Mouse (Mus musculus): Measurements from ENCODE around the gene Syt2. TPM values are rescaled to one million over a fixed set of nuclear protein-coding genes. Genes with fewer than 3 reads are reported as not detected.

Syt2 gene
- polyA plus RNA-seq, 1 experiment = not detected

GRCm38 (mm10) chr1:134700634-134701033 lies 54.2 kb downstream of the Syt2 start:
- Histone ChIP-seq H3K36me3 (ENCODE audit: control insufficient read depth, insufficient read depth, low read length) (no peaks in the 10 kb centered on the region), H3K27me3 (ENCODE audit: control insufficient read depth, insufficient read depth, low read length) (no peaks in the 10 kb centered on the region), H3K4me1 (ENCODE audit: control insufficient read depth, insufficient read depth, insufficient read length) (no peaks in the 10 kb centered on the region), H3K27ac (ENCODE audit: insufficient read depth, low read length) (no peak overlapping the region), H3K4me3 (ENCODE audit: extremely low read depth, insufficient read depth, insufficient read length) (no peak overlapping the region)
- no peak for TF ChIP-seq POLR2A (IDR thresholded peaks at IDR 0.05; ENCODE audit: low read depth, low read length)
- TF ChIP-seq CTCF (IDR thresholded peaks at IDR 0.05; ENCODE audit: extremely low read depth, insufficient read depth, insufficient read length, insufficient replicate concordance) = no peak
- 80% methylated on average over 5 of the region's 5 CpGs for WGBS
- no peak for DNase-seq (ENCODE audit: low read depth in 1 of 2, low spot score in 2 of 2)

- Histone ChIP-seq H3K36me3 (ENCODE audit: control insufficient read depth, insufficient read depth, low read length) (no peaks in the 10 kb centered on the region), H3K4me1 (ENCODE audit: control insufficient read depth, insufficient read depth, insufficient read length) (no peaks in the 10 kb centered on the region), H3K4me3 (ENCODE audit: extremely low read depth, insufficient read depth, insufficient read length) (no peak overlapping the region), H3K27me3 (ENCODE audit: control insufficient read depth, insufficient read depth, low read length) (no peaks in the 10 kb centered on the region), H3K27ac (ENCODE audit: insufficient read depth, low read length) (no peak overlapping the region)
- 80% methylated on average over 6 of the region's 6 CpGs for WGBS
- DNase-seq (ENCODE audit: low read depth in 1 of 2, low spot score in 2 of 2) = no peak
- TF ChIP-seq POLR2A (IDR thresholded peaks at IDR 0.05; ENCODE audit: low read depth, low read length) (no peak), CTCF (IDR thresholded peaks at IDR 0.05; ENCODE audit: extremely low read depth, insufficient read depth, insufficient read length, insufficient replicate concordance) (no peak)
Observed at GRCm38 (mm10) chr1:134701191-134701590, 54.7 kb downstream of the Syt2 start.

- Histone ChIP-seq H3K4me1 (ENCODE audit: control insufficient read depth, insufficient read depth, insufficient read length) (no peaks in the 10 kb centered on the region), H3K27me3 (ENCODE audit: control insufficient read depth, insufficient read depth, low read length) (no peaks in the 10 kb centered on the region; the same call in 1 of the 2 replicates), H3K36me3 (ENCODE audit: control insufficient read depth, insufficient read depth, low read length) (no peaks in the 10 kb centered on the region), H3K4me3 (ENCODE audit: extremely low read depth, insufficient read depth, insufficient read length) (no peak overlapping the region), H3K27ac (ENCODE audit: insufficient read depth, low read length) (no peak overlapping the region)
- no peak for TF ChIP-seq POLR2A (IDR thresholded peaks at IDR 0.05; ENCODE audit: low read depth, low read length)
- TF ChIP-seq CTCF (IDR thresholded peaks at IDR 0.05; ENCODE audit: extremely low read depth, insufficient read depth, insufficient read length, insufficient replicate concordance) = no peak
- DNase-seq (ENCODE audit: low read depth in 1 of 2, low spot score in 2 of 2) = no peak
- 87% methylated on average over 2 of the region's 2 CpGs for WGBS
Observed at GRCm38 (mm10) chr1:134703232-134703631, 56.8 kb downstream of the Syt2 start.

GRCm38 (mm10) chr1:134704396-134705306 lies 58.2 kb downstream of the Syt2 start:
- Histone ChIP-seq H3K27ac (ENCODE audit: insufficient read depth, low read length) (no peak overlapping the region), H3K4me3 (ENCODE audit: extremely low read depth, insufficient read depth, insufficient read length) (no peak overlapping the region), H3K36me3 (ENCODE audit: control insufficient read depth, insufficient read depth, low read length) (no peaks in the 10 kb centered on the region), H3K4me1 (ENCODE audit: control insufficient read depth, insufficient read depth, insufficient read length) (peaks cover 4% of the 10 kb centered on the region; the same call in 1 of the 2 replicates), H3K27me3 (ENCODE audit: control insufficient read depth, insufficient read depth, low read length) (peaks cover 8% of the 10 kb centered on the region)
- DNase-seq (ENCODE audit: low read depth in 1 of 2, low spot score in 2 of 2) = peak in 1 of 2 experiments; percentile 11
- WGBS = 48% methylated on average over 22 of the region's 22 CpGs
- TF ChIP-seq CTCF (IDR thresholded peaks at IDR 0.05; ENCODE audit: extremely low read depth, insufficient read depth, insufficient read length, insufficient replicate concordance) (peak; percentile 73; the same call in 1 of the 2 replicates), POLR2A (IDR thresholded peaks at IDR 0.05; ENCODE audit: low read depth, low read length) (no peak)

GRCm38 (mm10) chr1:134706549-134706948 lies 60.1 kb downstream of the Syt2 start:
- H3K36me3 ChIP-seq (ENCODE audit: control insufficient read depth, insufficient read depth, low read length) = no peaks in the 10 kb centered on the region
- no peak overlapping the region for H3K27ac ChIP-seq (ENCODE audit: insufficient read depth, low read length)
- H3K4me3 ChIP-seq (ENCODE audit: extremely low read depth, insufficient read depth, insufficient read length) = no peak overlapping the region
- peaks cover 10% of the 10 kb centered on the region for H3K27me3 ChIP-seq (ENCODE audit: control insufficient read depth, insufficient read depth, low read length)
- no peak for DNase-seq (ENCODE audit: low read depth in 1 of 2, low spot score in 2 of 2)
- peaks cover 4% of the 10 kb centered on the region; the same call in 1 of the 2 replicates for H3K4me1 ChIP-seq (ENCODE audit: control insufficient read depth, insufficient read depth, insufficient read length)
- 92% methylated on average over 2 of the region's 2 CpGs for WGBS
- no peak for TF ChIP-seq CTCF (IDR thresholded peaks at IDR 0.05; ENCODE audit: extremely low read depth, insufficient read depth, insufficient read length, insufficient replicate concordance)
- no peak for TF ChIP-seq POLR2A (IDR thresholded peaks at IDR 0.05; ENCODE audit: low read depth, low read length)

- Histone ChIP-seq H3K36me3 (ENCODE audit: control insufficient read depth, insufficient read depth, low read length) (no peaks in the 10 kb centered on the region), H3K27ac (ENCODE audit: insufficient read depth, low read length) (no peak overlapping the region), H3K4me1 (ENCODE audit: control insufficient read depth, insufficient read depth, insufficient read length) (peaks cover 4% of the 10 kb centered on the region; the same call in 1 of the 2 replicates), H3K4me3 (ENCODE audit: extremely low read depth, insufficient read depth, insufficient read length) (no peak overlapping the region), H3K27me3 (ENCODE audit: control insufficient read depth, insufficient read depth, low read length) (peaks cover 10% of the 10 kb centered on the region)
- DNase-seq (ENCODE audit: low read depth in 1 of 2, low spot score in 2 of 2) = no peak
- TF ChIP-seq CTCF (IDR thresholded peaks at IDR 0.05; ENCODE audit: extremely low read depth, insufficient read depth, insufficient read length, insufficient replicate concordance) (no peak), POLR2A (IDR thresholded peaks at IDR 0.05; ENCODE audit: low read depth, low read length) (no peak)
- WGBS = 83% methylated on average over 3 of the region's 3 CpGs
Observed at GRCm38 (mm10) chr1:134707516-134707915, 61.0 kb downstream of the Syt2 start.

GRCm38 (mm10) chr1:134708274-134708673 lies 61.8 kb downstream of the Syt2 start:
- WGBS = 22% methylated on average over 8 of the region's 8 CpGs
- Histone ChIP-seq H3K4me1 (ENCODE audit: control insufficient read depth, insufficient read depth, insufficient read length) (peaks cover 4% of the 10 kb centered on the region; the same call in 1 of the 2 replicates), H3K4me3 (ENCODE audit: extremely low read depth, insufficient read depth, insufficient read length) (no peak overlapping the region), H3K27me3 (ENCODE audit: control insufficient read depth, insufficient read depth, low read length) (peaks cover 10% of the 10 kb centered on the region), H3K27ac (ENCODE audit: insufficient read depth, low read length) (no peak overlapping the region), H3K36me3 (ENCODE audit: control insufficient read depth, insufficient read depth, low read length) (no peaks in the 10 kb centered on the region)
- TF ChIP-seq CTCF (IDR thresholded peaks at IDR 0.05; ENCODE audit: extremely low read depth, insufficient read depth, insufficient read length, insufficient replicate concordance) = no peak
- no peak for TF ChIP-seq POLR2A (IDR thresholded peaks at IDR 0.05; ENCODE audit: low read depth, low read length)
- no peak for DNase-seq (ENCODE audit: low read depth in 1 of 2, low spot score in 2 of 2)

Data from spleen, adult 2 months (tissue).